Mouse (Mus musculus): Measurements from ENCODE around the gene Tmem117.

DNA sequence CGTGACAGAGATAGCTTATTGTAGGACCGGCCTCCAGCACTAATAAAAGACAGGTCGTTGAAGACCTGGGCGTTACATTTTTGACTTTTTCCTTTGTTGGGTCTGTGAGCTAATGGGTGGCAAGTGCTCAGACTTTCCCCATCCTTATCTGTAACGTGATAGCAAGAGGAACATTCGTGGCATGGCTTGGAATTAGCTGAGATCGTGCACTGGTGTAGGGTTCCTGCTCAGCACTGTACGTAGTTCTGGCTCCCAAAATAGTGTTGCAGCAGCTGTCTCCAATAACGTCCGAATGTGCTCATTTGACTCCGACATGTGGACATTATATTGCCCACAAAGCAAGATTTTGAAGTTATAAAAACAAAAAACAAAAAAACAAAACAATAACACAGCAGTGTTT lies 5.5 kb downstream of the Tmem117 start:
- TF ChIP-seq CTCF (IDR thresholded peaks at IDR 0.05; ENCODE audit: extremely low read depth, insufficient read length, insufficient replicate concordance, low read depth, low read length): no peak
- no peak for TF ChIP-seq POLR2A (IDR thresholded peaks at IDR 0.05; ENCODE audit: low read depth, low read length)

Data from small intestine, adult 2 months (tissue).